Mouse (Mus musculus) olfactory bulb, adult 2 months (tissue): ENCODE data around the gene H2-Oa. TPM values are rescaled to one million over a fixed set of nuclear protein-coding genes. Genes with fewer than 3 reads are reported as not detected.

Experiments
- H3K27ac ChIP-seq: fragments of 200-500 bp; 2 replicates; pipeline ENCODE4 v1.5.1; 2012; ENCODE audit warnings: low read depth, low read length; ENCODE audit not compliant: insufficient read depth
- H3K4me1 ChIP-seq: fragments of 200-500 bp; 2 replicates; pipeline ENCODE4 v1.6.1; 2012; ENCODE audit warnings: low read length; ENCODE audit not compliant: control insufficient read depth, insufficient read depth
- H3K4me3 ChIP-seq: fragments of 200-500 bp; 2 replicates; pipeline ENCODE4 v1.5.1; 2012; ENCODE audit warnings: mild to moderate bottlenecking, low read depth, low read length, moderate library complexity; ENCODE audit not compliant: insufficient read depth
- CTCF ChIP-seq: fragments of 200-500 bp; IDR thresholded peaks from 2 replicates; pipeline ENCODE4 v1.5.1; 2012; ENCODE audit warnings: low read depth, mild to moderate bottlenecking, low read length, moderate library complexity; ENCODE audit not compliant: insufficient read depth
- POLR2A ChIP-seq: fragments of 200-500 bp; IDR thresholded peaks from 2 replicates; pipeline ENCODE4 v1.6.1; 2012; ENCODE audit warnings: mild to moderate bottlenecking, low read depth, low read length, moderate library complexity; ENCODE audit not compliant: insufficient read depth
- WGBS: fragments of 180-500 bp; shearing (Covaris S2); methylation state at CpG from one replicate; pipeline ENCODE4 v1.1.7; 2018; 5-methylcytosine and 5-hydroxymethylcytosine counted together
- polyA plus RNA-seq: library from polyadenylated mRNA; stranded (reverse); fragments of >200 nt; gene quantifications from 2 replicates; pipeline ENCODE4 v1.2.4, GENCODE M21; 2012; ENCODE audit warnings: low replicate concordance; ENCODE audit not compliant: missing spikeins, insufficient read depth, insufficient read length

The H2-Oa gene
- polyA plus RNA-seq, 1 experiment = not detected

GRCm38 (mm10) chr17:34123518-34123917, 31.4 kb downstream of the H2-Oa start:
- Histone ChIP-seq H3K27ac (no peak overlapping the region), H3K4me1 (peaks cover 11% of the 10 kb centered on the region), H3K4me3 (peak overlapping the region; percentile 14; the same call in 1 of the 2 replicates)
- WGBS = 1% methylated on average over 2 of the region's 2 CpGs
- TF ChIP-seq CTCF (no peak), POLR2A (no peak)

GRCm38 (mm10) chr17:34124649-34125048, 32.5 kb downstream of the H2-Oa start:
- 86% methylated on average over 6 of the region's 6 CpGs for WGBS
- no peak for TF ChIP-seq POLR2A
- TF ChIP-seq CTCF = no peak
- no peak overlapping the region for H3K27ac ChIP-seq
- no peak overlapping the region for H3K4me3 ChIP-seq
- H3K4me1 ChIP-seq = peaks cover 22% of the 10 kb centered on the region

- peaks cover 26% of the 10 kb centered on the region for H3K4me1 ChIP-seq
- no peak overlapping the region for H3K4me3 ChIP-seq
- no peak overlapping the region for H3K27ac ChIP-seq
- TF ChIP-seq CTCF (no peak), POLR2A (no peak)
- 76% methylated on average over 9 of the region's 9 CpGs for WGBS
Measured at GRCm38 (mm10) chr17:34126826-34127420, 34.8 kb downstream of the H2-Oa start.

GRCm38 (mm10) chr17:34127475-34127874, 35.3 kb downstream of the H2-Oa start:
- Histone ChIP-seq H3K4me3 (no peak overlapping the region), H3K27ac (no peak overlapping the region), H3K4me1 (peaks cover 26% of the 10 kb centered on the region)
- 44% methylated on average over 6 of the region's 6 CpGs for WGBS
- TF ChIP-seq POLR2A (no peak), CTCF (no peak)

- peak overlapping the region; percentile 13 for H3K4me3 ChIP-seq
- TF ChIP-seq POLR2A (no peak), CTCF (no peak)
- H3K27ac ChIP-seq = no peak overlapping the region
- peaks cover 26% of the 10 kb centered on the region for H3K4me1 ChIP-seq
- WGBS = 23% methylated on average over 13 of the region's 13 CpGs
Measured at GRCm38 (mm10) chr17:34128264-34128937, 36.3 kb downstream of the H2-Oa start.

- WGBS = 25% methylated on average over 18 of the region's 18 CpGs
Measured at GRCm38 (mm10) chr17:34128944-34129791, 37.0 kb downstream of the H2-Oa start.

GRCm38 (mm10) chr17:34130073-34130947, 38.2 kb downstream of the H2-Oa start:
- 81% methylated on average over 19 of the region's 19 CpGs for WGBS
- Histone ChIP-seq H3K27ac (no peak overlapping the region), H3K4me3 (no peak overlapping the region), H3K4me1 (peaks cover 24% of the 10 kb centered on the region)
- TF ChIP-seq POLR2A (no peak), CTCF (no peak)

More at GRCm38 (mm10) chr17:34128944-34129791, 37.0 kb downstream of the H2-Oa start:
- Histone ChIP-seq H3K27ac (no peak overlapping the region), H3K4me1 (peaks cover 24% of the 10 kb centered on the region), H3K4me3 (peak overlapping the region; percentile 13)
- TF ChIP-seq CTCF (peak; percentile 8; the same call in 1 of the 2 replicates), POLR2A (no peak)

GRCm38 (mm10) chr17:34131911-34132310, 39.8 kb downstream of the H2-Oa start:
- TF ChIP-seq CTCF (no peak), POLR2A (no peak)
- Histone ChIP-seq H3K4me3 (no peak overlapping the region), H3K4me1 (peaks cover 29% of the 10 kb centered on the region), H3K27ac (no peak overlapping the region)
- WGBS = 70% methylated on average over 7 of the region's 7 CpGs
